Mouse (Mus musculus) forebrain, embryonic 11.5 days (tissue): Measurements from ENCODE around the gene Vangl1. TPM values are rescaled to one million over a fixed set of nuclear protein-coding genes. Genes with fewer than 3 reads are reported as not detected.

Experiments
- ATAC-seq: fragments of 200-750 bp; cut with Nextera tagmentation; replicated peaks from 2 replicates; pipeline ENCODE4 v1.8.0; 2017; ENCODE audit warnings: moderate TSS enrichment; ENCODE audit not compliant: low FRiP score
- DNase-seq: peaks from one replicate; pipeline ENCODE4 v3.0.0-alpha.2; 2017; ENCODE audit warnings: low spot score
- H3K27ac ChIP-seq: fragments of 300-500 bp; sonication (generic); 2 replicates; pipeline ENCODE4 v1.5.1; 2014; ENCODE audit warnings: low read depth, low read length
- H3K27me3 ChIP-seq: fragments of 300-500 bp; sonication (generic); 2 replicates; pipeline ENCODE4 v1.6.1; 2014; ENCODE audit warnings: mild to moderate bottlenecking, low read length, mixed read lengths; ENCODE audit not compliant: control insufficient read depth, insufficient read depth
- H3K36me3 ChIP-seq: fragments of 300-500 bp; sonication (generic); 2 replicates; pipeline ENCODE4 v1.6.1; 2014; ENCODE audit warnings: mild to moderate bottlenecking, low read length, moderate library complexity, mixed read lengths; ENCODE audit not compliant: control insufficient read depth, insufficient read depth
- H3K4me1 ChIP-seq: fragments of 300-500 bp; sonication (generic); replicated peaks from 2 replicates; pipeline ENCODE4 v1.6.1; 2014; ENCODE audit warnings: low read length, mixed read lengths; ENCODE audit not compliant: control insufficient read depth, insufficient read depth
- H3K4me2 ChIP-seq: fragments of 300-500 bp; sonication (generic); 2 replicates; pipeline ENCODE4 v1.6.1; 2014; ENCODE audit warnings: low read depth, mild to moderate bottlenecking, low read length, moderate library complexity, mixed read lengths; ENCODE audit not compliant: severe bottlenecking
- H3K4me3 ChIP-seq: fragments of 300-500 bp; sonication (generic); 2 replicates; pipeline ENCODE4 v1.5.1; 2014; ENCODE audit warnings: low read depth, low read length
- H3K9ac ChIP-seq: fragments of 300-500 bp; sonication (generic); 2 replicates; pipeline ENCODE4 v1.6.1; 2014; ENCODE audit warnings: low read length
- H3K9me3 ChIP-seq: fragments of 300-500 bp; sonication (generic); 2 replicates; pipeline ENCODE4 v1.6.1; 2016; ENCODE audit warnings: low read length, mixed read lengths; ENCODE audit not compliant: control insufficient read depth
- WGBS: fragments of 180-500 bp; shearing (Covaris S2); extraction: QIAGEN DNeasy Blood & Tissue Kit; methylation state at CpG from one replicate; pipeline ENCODE4 v1.1.7; 2014; 5-methylcytosine and 5-hydroxymethylcytosine counted together
- polyA plus RNA-seq: library from polyadenylated mRNA; unstranded; fragments of >200 nt; fragmentation: Nextera tagmentation; extraction: Ambion mirVana; gene quantifications from 2 replicates; pipeline ENCODE4 v1.2.1, GENCODE M21; 2014

Vangl1 gene
- polyA plus RNA-seq, 1 experiment from 2014 or later = 8.1 TPM

DNA sequence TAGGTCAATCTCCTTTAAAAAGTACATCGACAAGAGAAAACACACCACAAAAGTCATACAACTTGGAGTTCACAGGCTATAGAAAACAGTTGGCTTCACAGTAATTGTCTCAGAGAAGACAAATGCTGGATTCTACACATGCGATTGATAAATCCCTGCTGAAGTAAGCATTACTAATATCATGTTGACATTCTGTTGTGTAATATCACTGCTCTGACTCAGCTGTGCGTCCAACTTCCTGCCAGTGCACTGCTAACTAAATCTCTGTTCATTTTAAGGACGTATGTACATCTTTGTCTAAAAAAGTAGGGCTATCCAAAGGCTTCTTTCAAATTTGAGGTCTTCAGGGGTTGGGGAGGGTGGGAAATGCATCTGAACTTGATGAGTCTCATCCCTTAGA, 17.1 kb downstream of the Vangl1 start:
- H3K4me3 ChIP-seq = no peak overlapping the region
- H3K27ac ChIP-seq = no peak overlapping the region
- H3K27me3 ChIP-seq = peaks cover 4% of the 10 kb centered on the region
- no peak overlapping the region for H3K9ac ChIP-seq
- DNase-seq (no peak), ATAC-seq (no peak)
- H3K4me1 ChIP-seq = peaks cover 3% of the 10 kb centered on the region; the same call in 1 of the 2 replicates
- H3K9me3 ChIP-seq = no peaks in the 10 kb centered on the region; the same call in 1 of the 2 replicates
- no peaks in the 10 kb centered on the region for H3K36me3 ChIP-seq
- WGBS = 84% methylated on average over 4 of the region's 4 CpGs
- H3K4me2 ChIP-seq = no peak overlapping the region

DNA sequence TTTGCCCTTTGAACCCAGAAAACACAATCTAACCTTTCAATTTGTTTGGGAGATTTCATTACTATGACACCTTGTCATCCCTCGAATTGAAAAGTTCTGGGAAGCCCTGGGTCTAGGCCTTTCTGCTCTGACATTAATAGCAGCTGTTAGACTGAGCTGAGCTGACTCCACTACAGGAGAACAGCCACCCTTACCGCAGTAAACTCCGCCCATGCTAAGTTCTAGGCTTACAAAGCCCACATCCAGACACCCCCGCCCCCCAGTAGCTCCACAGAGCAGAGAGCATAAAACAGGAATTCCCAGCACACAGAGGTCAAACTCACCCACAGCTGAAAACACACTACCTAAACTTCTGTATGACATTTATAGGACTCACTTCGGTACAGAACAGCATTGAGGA, 19.8 kb downstream of the Vangl1 start:
- no peak for DNase-seq
- Histone ChIP-seq H3K9ac (no peak overlapping the region), H3K27ac (no peak overlapping the region), H3K4me1 (no peaks in the 10 kb centered on the region; the same call in 1 of the 2 replicates), H3K9me3 (no peaks in the 10 kb centered on the region; the same call in 1 of the 2 replicates), H3K27me3 (no peaks in the 10 kb centered on the region; the same call in 1 of the 2 replicates), H3K4me3 (no peak overlapping the region), H3K36me3 (no peaks in the 10 kb centered on the region), H3K4me2 (no peak overlapping the region)
- ATAC-seq = no peak
- WGBS = 84% methylated on average over 5 of the region's 5 CpGs

DNA sequence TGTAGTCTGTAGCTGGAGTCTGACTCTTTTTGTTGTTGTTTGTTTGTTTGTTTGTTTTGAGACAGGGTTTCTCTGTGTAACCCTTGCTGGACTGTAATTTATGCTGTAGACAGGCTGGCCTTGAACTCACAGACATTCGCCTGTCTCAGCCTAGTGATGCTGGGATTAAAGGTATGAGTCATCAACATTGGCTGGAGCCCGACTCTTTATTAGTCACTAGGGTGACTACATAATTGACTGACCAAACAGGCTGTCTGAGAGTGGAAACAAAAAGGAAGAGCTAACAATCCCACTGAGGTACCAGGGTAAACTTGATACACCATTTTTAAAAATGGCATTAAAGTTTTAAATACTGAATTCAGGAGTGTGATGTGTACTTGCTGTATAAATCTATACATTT, 21.9 kb downstream of the Vangl1 start:
- ATAC-seq = no peak
- no peak overlapping the region for H3K4me3 ChIP-seq
- H3K27me3 ChIP-seq = no peaks in the 10 kb centered on the region
- H3K4me1 ChIP-seq = no peaks in the 10 kb centered on the region; the same call in 1 of the 2 replicates
- no peaks in the 10 kb centered on the region for H3K36me3 ChIP-seq
- no peaks in the 10 kb centered on the region; the same call in 1 of the 2 replicates for H3K9me3 ChIP-seq
- WGBS = 76% methylated on average over 2 of the region's 2 CpGs
- H3K9ac ChIP-seq = no peak overlapping the region
- no peak for DNase-seq
- no peak overlapping the region for H3K27ac ChIP-seq
- H3K4me2 ChIP-seq = no peak overlapping the region

DNA sequence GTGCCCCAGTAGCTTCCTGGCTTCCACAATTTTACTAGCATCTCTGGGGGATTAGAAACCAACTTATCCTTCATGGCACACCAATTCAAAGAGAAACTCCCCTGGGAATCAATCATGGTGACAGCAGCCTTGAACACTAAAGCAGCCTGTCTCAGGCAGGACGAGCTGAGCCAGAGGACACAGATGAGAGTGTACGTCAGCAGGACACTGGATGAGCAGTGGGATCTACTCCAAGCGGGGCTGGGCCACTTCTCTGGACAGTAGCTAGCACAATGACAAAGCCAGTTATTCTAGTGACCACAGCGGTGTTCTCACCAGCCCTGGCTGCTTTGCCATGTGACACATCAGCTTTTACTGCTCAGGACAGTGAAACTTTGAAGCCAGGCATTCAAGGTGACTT, 23.3 kb downstream of the Vangl1 start:
- H3K27me3 ChIP-seq = no peaks in the 10 kb centered on the region
- DNase-seq = no peak
- no peaks in the 10 kb centered on the region for H3K36me3 ChIP-seq
- no peak for ATAC-seq
- H3K4me1 ChIP-seq = no peaks in the 10 kb centered on the region; the same call in 1 of the 2 replicates
- no peaks in the 10 kb centered on the region; the same call in 1 of the 2 replicates for H3K9me3 ChIP-seq
- H3K9ac ChIP-seq = no peak overlapping the region
- H3K4me2 ChIP-seq = no peak overlapping the region
- no peak overlapping the region for H3K27ac ChIP-seq
- no peak overlapping the region for H3K4me3 ChIP-seq
- WGBS = 90% methylated on average over 4 of the region's 4 CpGs

DNA sequence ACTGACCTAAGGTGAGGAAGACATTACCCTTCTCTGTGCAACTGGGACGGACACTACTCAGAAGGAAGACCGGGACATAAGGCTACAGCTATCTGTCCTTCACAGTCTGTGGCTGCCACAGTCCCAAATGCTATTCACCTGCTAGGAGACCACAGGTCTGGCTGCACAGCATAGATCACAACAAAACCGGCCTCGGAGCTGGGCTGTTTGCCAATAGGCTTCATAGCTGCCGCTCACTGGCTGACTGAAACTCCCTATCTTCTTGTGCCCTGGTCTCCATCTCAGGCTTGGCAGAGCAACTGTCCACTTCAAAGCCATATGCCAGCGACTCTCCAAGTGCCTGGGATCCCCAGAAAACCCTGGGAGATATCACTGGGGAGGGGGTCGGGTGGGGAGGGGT, 23.7 kb downstream of the Vangl1 start:
- no peaks in the 10 kb centered on the region for H3K36me3 ChIP-seq
- no peak overlapping the region for H3K4me2 ChIP-seq
- no peaks in the 10 kb centered on the region; the same call in 1 of the 2 replicates for H3K4me1 ChIP-seq
- no peak overlapping the region for H3K4me3 ChIP-seq
- no peak for DNase-seq
- no peaks in the 10 kb centered on the region for H3K27me3 ChIP-seq
- no peak overlapping the region for H3K9ac ChIP-seq
- H3K9me3 ChIP-seq = no peaks in the 10 kb centered on the region; the same call in 1 of the 2 replicates
- no peak overlapping the region for H3K27ac ChIP-seq
- WGBS = 81% methylated on average over 7 of the region's 7 CpGs
- ATAC-seq = no peak

DNA sequence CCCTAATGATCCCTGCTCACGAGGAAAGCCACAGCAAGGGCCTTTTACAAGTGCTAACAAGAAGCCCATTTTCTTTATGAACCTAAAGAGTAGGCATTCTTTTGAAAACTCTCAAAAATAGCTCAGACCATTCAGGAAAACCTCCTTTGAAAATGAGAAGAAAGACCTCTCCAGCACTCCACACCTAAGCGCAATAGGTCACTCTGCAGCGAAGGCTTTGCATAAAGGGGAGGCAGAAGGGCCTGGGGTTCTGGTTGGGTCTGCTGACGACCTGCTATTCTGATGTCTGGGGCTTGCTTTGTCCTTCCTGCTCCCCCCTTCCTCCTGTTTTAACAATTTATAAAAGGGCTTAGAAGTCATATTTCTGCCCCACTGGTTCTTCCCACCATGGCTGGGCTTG, 24.6 kb downstream of the Vangl1 start:
- WGBS = 31% methylated on average over 4 of the region's 4 CpGs
- DNase-seq = no peak
- H3K36me3 ChIP-seq = no peaks in the 10 kb centered on the region
- no peaks in the 10 kb centered on the region; the same call in 1 of the 2 replicates for H3K9me3 ChIP-seq
- no peak overlapping the region for H3K4me3 ChIP-seq
- ATAC-seq = no peak
- H3K4me1 ChIP-seq = no peaks in the 10 kb centered on the region; the same call in 1 of the 2 replicates
- no peak overlapping the region for H3K4me2 ChIP-seq
- H3K27me3 ChIP-seq = no peaks in the 10 kb centered on the region
- H3K27ac ChIP-seq = no peak overlapping the region
- H3K9ac ChIP-seq = no peak overlapping the region

DNA sequence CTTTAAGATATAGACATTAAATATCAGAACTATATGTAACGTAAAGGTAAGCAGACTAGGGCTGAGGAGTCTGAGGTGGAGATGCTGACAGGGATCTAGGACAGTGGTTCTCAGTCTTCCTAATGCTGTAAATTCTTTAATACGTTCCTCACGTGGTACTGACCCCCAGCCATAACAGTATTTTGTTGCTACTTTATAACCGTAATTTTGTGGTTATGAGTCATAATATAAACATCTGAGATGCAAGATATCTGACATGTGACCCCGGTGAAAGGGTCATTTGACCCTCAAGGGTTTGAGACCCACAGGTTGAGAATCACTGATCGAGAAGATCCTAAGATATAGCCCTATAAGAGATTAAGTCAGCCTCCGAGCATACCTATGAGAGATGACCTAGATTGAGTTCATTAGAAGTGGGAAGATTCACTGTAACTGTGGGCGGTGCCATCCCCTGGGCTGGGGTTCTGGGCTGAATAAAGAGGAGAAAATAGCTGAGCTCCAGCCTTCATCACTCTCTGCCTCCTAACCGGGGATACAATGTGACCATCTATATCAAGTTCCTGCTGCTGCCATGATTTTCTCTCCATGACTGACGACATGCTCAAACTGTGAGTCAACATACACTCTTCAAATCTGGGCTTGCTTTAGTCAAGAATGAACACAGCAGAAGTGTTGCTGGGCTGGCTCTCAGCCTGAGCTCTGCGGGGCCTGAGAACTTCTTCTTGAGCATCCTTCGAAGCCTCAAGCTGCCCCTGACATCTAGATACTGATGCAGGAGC, 26.5 kb downstream of the Vangl1 start:
- DNase-seq (no peak), ATAC-seq (no peak)
- Histone ChIP-seq H3K4me1 (no peaks in the 10 kb centered on the region; the same call in 1 of the 2 replicates), H3K4me2 (no peak overlapping the region), H3K9ac (no peak overlapping the region), H3K36me3 (no peaks in the 10 kb centered on the region), H3K9me3 (no peaks in the 10 kb centered on the region; the same call in 1 of the 2 replicates), H3K4me3 (no peak overlapping the region), H3K27ac (no peak overlapping the region), H3K27me3 (no peaks in the 10 kb centered on the region)
- WGBS = 96% methylated on average over 12 of the region's 12 CpGs

DNA sequence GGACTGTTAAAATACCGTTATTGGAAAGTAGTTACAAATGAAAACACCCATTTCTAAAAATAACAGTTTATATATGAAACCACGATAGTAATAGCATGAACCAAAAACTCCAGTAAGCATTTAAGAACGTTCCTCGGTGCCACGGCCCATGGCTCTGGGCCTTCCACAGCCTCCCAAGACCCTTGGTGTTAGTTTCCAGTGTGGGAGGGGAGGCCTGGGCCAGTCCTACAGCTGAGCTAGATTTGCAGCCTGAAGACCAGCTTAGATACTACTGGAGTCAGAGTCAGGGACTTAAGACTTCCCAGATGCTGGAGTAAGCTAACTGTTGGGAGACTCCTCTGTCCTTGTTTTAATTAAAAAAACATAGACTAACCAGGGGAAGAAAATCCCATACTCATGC, 28.4 kb downstream of the Vangl1 start:
- WGBS = 90% methylated on average over 5 of the region's 5 CpGs
- no peak for ATAC-seq

DNA sequence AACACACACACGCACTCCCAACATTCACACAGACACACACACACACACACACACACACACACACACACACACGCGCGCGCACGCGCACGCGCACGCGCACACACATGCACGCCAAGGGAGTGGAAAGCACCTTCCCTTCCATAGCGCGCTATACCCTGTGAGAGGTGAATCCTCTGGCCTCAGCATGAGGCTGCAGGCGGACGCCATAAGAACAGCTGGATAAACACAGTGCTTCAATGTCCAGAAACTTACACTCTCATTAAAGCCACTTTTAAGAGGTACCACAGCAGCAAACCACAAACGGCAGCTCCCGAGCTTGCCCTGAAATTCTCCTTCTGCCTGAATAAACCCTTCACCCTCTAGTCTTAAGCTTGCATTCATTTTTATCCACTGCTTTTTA, 28.8 kb downstream of the Vangl1 start:
- H3K27me3 ChIP-seq = no peaks in the 10 kb centered on the region
- H3K4me3 ChIP-seq = no peak overlapping the region
- H3K9ac ChIP-seq = no peak overlapping the region
- H3K4me1 ChIP-seq = no peaks in the 10 kb centered on the region; the same call in 1 of the 2 replicates
- no peaks in the 10 kb centered on the region for H3K9me3 ChIP-seq
- H3K27ac ChIP-seq = no peak overlapping the region
- DNase-seq = no peak
- ATAC-seq = no peak
- WGBS = 89% methylated on average over 17 of the region's 18 CpGs
- no peak overlapping the region for H3K4me2 ChIP-seq
- no peaks in the 10 kb centered on the region for H3K36me3 ChIP-seq

More for the DNA sequence above, 28.4 kb downstream of the Vangl1 start:
- no peak for DNase-seq
- no peaks in the 10 kb centered on the region; the same call in 1 of the 2 replicates for H3K4me1 ChIP-seq
- H3K27ac ChIP-seq = no peak overlapping the region
- H3K27me3 ChIP-seq = no peaks in the 10 kb centered on the region
- no peak overlapping the region for H3K4me3 ChIP-seq
- no peaks in the 10 kb centered on the region for H3K36me3 ChIP-seq
- H3K4me2 ChIP-seq = no peak overlapping the region
- H3K9me3 ChIP-seq = no peaks in the 10 kb centered on the region
- H3K9ac ChIP-seq = no peak overlapping the region
